Mouse (Mus musculus) lung, postnatal 10 days (tissue): Measurements from ENCODE around the gene Gm16368.
"Not testable (repeated sequence)": the region's sequence is repeated elsewhere in the genome, so short reads cannot be mapped to it uniquely, and the experiment has no call there.

Experiments
- DNase-seq: peaks from one replicate; pipeline ENCODE4 v3.0.0; 2021

Gene Gm16368

GRCm38 (mm10) chr12:88083397-88083796 lies at the start of gene Gm16368:
TSS of gene Gm16368 (plus strand) at chr12:88083697.
- not testable (repeated sequence) for DNase-seq

- not testable (repeated sequence) for DNase-seq
Measured at GRCm38 (mm10) chr12:88039062-88039461, 44.4 kb upstream of the Gm16368 start.

GRCm38 (mm10) chr12:88039703-88040102 lies 43.8 kb upstream of the Gm16368 start:
- DNase-seq: not testable (repeated sequence)

GRCm38 (mm10) chr12:88045226-88045625 lies 38.3 kb upstream of the Gm16368 start:
- DNase-seq: not testable (repeated sequence)
